Mouse (Mus musculus): ENCODE results near the gene Zfp14.

- TF ChIP-seq POLR2A (IDR thresholded peaks at IDR 0.05; ENCODE audit: borderline replicate concordance, extremely low read depth, insufficient read depth, insufficient read length, poor library complexity, severe bottlenecking) (no peak), CTCF (IDR thresholded peaks at IDR 0.05; ENCODE audit: borderline replicate concordance, extremely low read depth, insufficient read depth, insufficient read length) (no peak)
Observed at GRCm38 (mm10) chr7:30089405-30089804, 38.2 kb upstream of the Zfp14 start.

Data from brain, embryonic 14.5 days (tissue).